Mouse (Mus musculus) megakaryocyte, embryonic 14.5 days (primary cell): ENCODE measurements around the gene Pdcd1.

Experiments
- FLI1 ChIP-seq: IDR thresholded peaks from 2 replicates; pipeline ENCODE4 v1.6.1; 2012; ENCODE audit warnings: low read length, inconsistent platforms, mixed read lengths
- GATA1 ChIP-seq: IDR thresholded peaks from 3 replicates; pipeline ENCODE4 v1.6.1; 2012; ENCODE audit warnings: mixed read lengths, low read length, inconsistent platforms, borderline replicate concordance

DNA sequence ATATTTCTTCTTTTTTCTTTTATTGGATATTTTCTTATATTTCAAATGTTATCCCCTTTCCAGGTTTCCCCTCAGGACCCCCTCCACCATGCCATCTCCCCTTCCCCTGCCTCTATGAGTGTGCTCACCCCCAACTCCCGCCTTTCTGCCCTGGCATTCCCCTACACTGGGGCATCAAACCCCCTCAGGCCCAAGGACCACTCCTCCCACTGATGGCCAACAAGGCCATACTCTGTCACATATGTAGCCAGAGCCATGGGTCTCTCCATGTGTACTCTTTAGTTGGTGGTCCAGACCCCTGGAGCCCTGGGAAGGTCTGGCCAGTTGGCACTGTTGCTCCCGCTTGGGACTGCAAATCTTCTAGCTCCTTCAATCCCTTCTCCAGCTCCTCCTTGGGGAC is 5.0 kb upstream of the Pdcd1 start:
- no peak for TF ChIP-seq GATA1
- no peak for TF ChIP-seq FLI1
